Mouse (Mus musculus) thymus, adult 2 months (tissue): ENCODE results near the gene Sntg2. TPM values are rescaled to one million over a fixed set of nuclear protein-coding genes. Genes with fewer than 3 reads are reported as not detected.

Source experiments
- DNase-seq: peaks from one replicate; pipeline ENCODE4 v3.0.0; 2021
- H3K27ac ChIP-seq: fragments of 200-500 bp; 2 replicates; pipeline ENCODE4 v1.5.1; 2012; ENCODE audit warnings: low read length, control low read depth; ENCODE audit not compliant: control insufficient read depth, insufficient read depth
- H3K27me3 ChIP-seq: fragments of 200-500 bp; 2 replicates; pipeline ENCODE4 v1.6.1; 2012; ENCODE audit warnings: mild to moderate bottlenecking, low read length, moderate library complexity, mixed read lengths; ENCODE audit not compliant: control insufficient read depth, insufficient read depth
- H3K36me3 ChIP-seq: fragments of 200-500 bp; 2 replicates; pipeline ENCODE4 v1.6.1; 2012; ENCODE audit warnings: mild to moderate bottlenecking, low read length, moderate library complexity; ENCODE audit not compliant: control insufficient read depth, insufficient read depth
- H3K4me1 ChIP-seq: fragments of 200-500 bp; replicated peaks from 2 replicates; pipeline ENCODE4 v1.6.1; 2012; ENCODE audit warnings: low read length; ENCODE audit not compliant: control insufficient read depth, insufficient read depth
- H3K4me3 ChIP-seq: fragments of 200-500 bp; 2 replicates; pipeline ENCODE4 v1.5.1; 2012; ENCODE audit warnings: mild to moderate bottlenecking, low read length, control low read depth, moderate library complexity; ENCODE audit not compliant: control insufficient read depth, insufficient read depth
- CTCF ChIP-seq: fragments of 200-500 bp; IDR thresholded peaks from 2 replicates; pipeline ENCODE4 v1.5.1; 2012; ENCODE audit warnings: mild to moderate bottlenecking, control low read depth, low read length, moderate library complexity, borderline replicate concordance; ENCODE audit not compliant: control insufficient read depth, poor library complexity, insufficient read depth; ENCODE audit errors: extremely low read depth
- POLR2A ChIP-seq: fragments of 200-500 bp; IDR thresholded peaks from 2 replicates; pipeline ENCODE4 v1.6.1; 2012; ENCODE audit warnings: mild to moderate bottlenecking, low read length, control low read depth, moderate library complexity; ENCODE audit not compliant: control insufficient read depth, poor library complexity, insufficient read depth; ENCODE audit errors: extremely low read depth
- WGBS: fragments of 180-500 bp; shearing (Covaris S2); methylation state at CpG from one replicate; pipeline ENCODE4 v1.1.7; 2018; 5-methylcytosine and 5-hydroxymethylcytosine counted together
- polyA plus RNA-seq: library from polyadenylated mRNA; depleted of rRNA; stranded (reverse); fragments of >200 nt; gene quantifications from 2 replicates; pipeline ENCODE4 v1.2.3, GENCODE M21; 2012

The Sntg2 gene
- polyA plus RNA-seq, 1 experiment, result 0.22 TPM

- DNase-seq, result no peak
These were observed 28.4 kb downstream of the Sntg2 start for GRCm38 (mm10) chr12:30344806-30345205.

DNA sequence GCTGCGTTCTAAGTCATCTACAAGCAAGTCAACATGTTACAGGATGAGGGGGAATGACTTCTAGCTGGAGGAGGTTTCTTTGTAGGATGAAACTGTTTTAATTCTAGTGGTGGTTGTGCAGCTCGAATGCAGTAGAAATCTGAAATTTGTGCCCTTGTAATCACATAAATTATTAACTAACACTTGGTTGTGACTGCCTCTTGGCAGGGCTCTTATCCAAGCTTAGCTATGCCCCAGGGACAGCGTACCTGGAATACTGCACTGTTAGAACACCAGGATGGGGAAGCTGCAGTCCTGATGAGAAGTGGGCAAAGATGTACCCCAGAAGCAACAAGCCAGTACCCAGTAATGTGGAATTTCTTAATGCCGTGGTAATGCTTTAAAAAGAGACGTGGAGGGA is 36.9 kb downstream of the Sntg2 start:
- Histone ChIP-seq H3K36me3 (no peaks in the 10 kb centered on the region), H3K4me3 (no peak overlapping the region), H3K27me3 (no peaks in the 10 kb centered on the region), H3K4me1 (no peaks in the 10 kb centered on the region), H3K27ac (no peak overlapping the region)
- no peak for DNase-seq
- WGBS, result 89% methylated on average over 5 of the region's 5 CpGs
- TF ChIP-seq CTCF (no peak), POLR2A (no peak)

More at GRCm38 (mm10) chr12:30344806-30345205, 28.4 kb downstream of the Sntg2 start:
- H3K27ac ChIP-seq, result no peak overlapping the region
- no peaks in the 10 kb centered on the region for H3K36me3 ChIP-seq
- H3K4me3 ChIP-seq, result no peak overlapping the region
- no peaks in the 10 kb centered on the region for H3K4me1 ChIP-seq
- no peaks in the 10 kb centered on the region for H3K27me3 ChIP-seq
- TF ChIP-seq POLR2A (no peak), CTCF (no peak)
- WGBS, result 19% methylated on average over 1 of the region's 1 CpGs

DNA sequence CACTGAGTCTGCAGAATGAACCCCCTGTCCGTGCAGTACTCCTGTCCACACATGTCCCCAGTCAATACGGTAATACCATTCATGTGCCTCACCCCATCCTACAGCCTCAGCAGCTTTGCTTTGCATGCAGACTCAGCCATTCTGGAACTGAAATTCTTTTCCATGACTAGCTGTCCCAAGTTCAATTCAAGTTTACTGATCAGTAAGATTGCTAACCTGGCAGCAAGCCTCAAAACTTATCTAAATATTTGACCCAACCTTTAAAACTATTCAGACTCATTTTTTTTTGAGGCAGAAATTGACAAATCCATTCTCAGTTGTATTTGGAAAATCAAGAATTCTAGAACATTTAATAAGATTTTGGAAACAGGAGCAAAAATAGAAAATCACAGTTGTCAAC is 38.7 kb downstream of the Sntg2 start:
- WGBS, result 96% methylated on average over 2 of the region's 2 CpGs
- Histone ChIP-seq H3K27me3 (no peaks in the 10 kb centered on the region), H3K4me3 (no peak overlapping the region), H3K27ac (no peak overlapping the region), H3K4me1 (no peaks in the 10 kb centered on the region), H3K36me3 (no peaks in the 10 kb centered on the region)
- TF ChIP-seq CTCF, result no peak
- no peak for TF ChIP-seq POLR2A
- no peak for DNase-seq

GRCm38 (mm10) chr12:30317971-30318370 is 55.2 kb downstream of the Sntg2 start:
- Histone ChIP-seq H3K4me1 (no peaks in the 10 kb centered on the region), H3K27me3 (no peaks in the 10 kb centered on the region), H3K27ac (no peak overlapping the region), H3K36me3 (no peaks in the 10 kb centered on the region), H3K4me3 (no peak overlapping the region)
- 55% methylated on average over 2 of the region's 2 CpGs for WGBS
- DNase-seq, result no peak
- TF ChIP-seq CTCF, result no peak

DNA sequence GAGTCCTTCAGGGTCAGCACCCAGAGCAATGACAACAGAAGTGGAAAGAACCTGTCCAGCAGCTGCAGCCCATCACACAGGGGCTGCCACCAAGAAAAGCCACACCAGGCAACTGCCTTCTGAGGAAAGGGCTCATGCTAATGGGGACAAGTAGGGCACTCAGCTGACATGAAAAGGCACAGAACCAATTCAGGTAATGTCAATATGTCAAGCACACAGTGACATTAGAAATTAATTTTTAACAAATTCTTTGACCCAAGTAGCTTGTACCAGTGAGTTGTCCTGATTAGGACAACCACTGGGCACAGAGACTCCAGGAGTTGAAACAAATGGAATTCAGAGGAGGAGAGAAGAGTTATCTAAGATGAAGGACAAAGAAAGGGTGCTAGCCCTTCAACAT is 60.2 kb downstream of the Sntg2 start:
- Histone ChIP-seq H3K36me3 (no peaks in the 10 kb centered on the region), H3K4me1 (no peaks in the 10 kb centered on the region), H3K27me3 (no peaks in the 10 kb centered on the region), H3K4me3 (no peak overlapping the region), H3K27ac (no peak overlapping the region)
- TF ChIP-seq CTCF, result no peak
- no peak for TF ChIP-seq POLR2A
- DNase-seq, result no peak

- 79% methylated on average over 5 of the region's 5 CpGs for WGBS
- TF ChIP-seq POLR2A (no peak), CTCF (no peak)
- Histone ChIP-seq H3K4me1 (no peaks in the 10 kb centered on the region), H3K4me3 (no peak overlapping the region), H3K27ac (no peak overlapping the region), H3K36me3 (no peaks in the 10 kb centered on the region), H3K27me3 (no peaks in the 10 kb centered on the region)
- DNase-seq, result no peak
These were observed 64.8 kb downstream of the Sntg2 start for GRCm38 (mm10) chr12:30308197-30308939.
